Mouse (Mus musculus) embryonic fibroblast, embryonic 13.5 days (primary cell): ENCODE measurements around the gene Med13l.

Experiments used
- CTCF ChIP-seq: IDR thresholded peaks from 2 replicates; pipeline ENCODE4 v1.5.1; 2011; ENCODE audit warnings: mild to moderate bottlenecking, control low read depth, low read length, moderate library complexity, borderline replicate concordance; ENCODE audit not compliant: insufficient read depth
- POLR2A ChIP-seq: IDR thresholded peaks from 2 replicates; pipeline ENCODE4 v1.6.1; 2011; ENCODE audit warnings: low read depth, mild to moderate bottlenecking, control low read depth, low read length, moderate library complexity

- no peak for TF ChIP-seq CTCF
- TF ChIP-seq POLR2A = no peak
These were observed 30.4 kb downstream of the Med13l start for GRCm38 (mm10) chr5:118590868-118591267.
